Mouse (Mus musculus): ENCODE results near the gene Baiap2l1. TPM values are rescaled to one million over a fixed set of nuclear protein-coding genes. Genes with fewer than 3 reads are reported as not detected.

Baiap2l1 gene
- polyA plus RNA-seq, 1 experiment, result 2.3 TPM

- no peak overlapping the region for H3K4me3 ChIP-seq (ENCODE audit: control insufficient read depth, low read depth, low read length)
- H3K4me1 ChIP-seq (ENCODE audit: control insufficient read depth, insufficient read depth, low read length), result peaks cover 24% of the 10 kb centered on the region
- no peak for TF ChIP-seq POLR2A (IDR thresholded peaks at IDR 0.05; ENCODE audit: control insufficient read depth, low read depth, low read length)
- no peak for TF ChIP-seq CTCF (IDR thresholded peaks at IDR 0.05; ENCODE audit: control insufficient read depth, insufficient read depth, insufficient replicate concordance, low read depth, low read length)
- no peaks in the 10 kb centered on the region for H3K27me3 ChIP-seq (ENCODE audit: control insufficient read depth, insufficient read depth, low read length)
- H3K27ac ChIP-seq (ENCODE audit: control insufficient read depth, insufficient read depth, low read depth, low read length), result no peak overlapping the region
- H3K36me3 ChIP-seq (ENCODE audit: control insufficient read depth, insufficient read depth, low read length), result no peaks in the 10 kb centered on the region
Measured at GRCm38 (mm10) chr5:144253212-144253611, 104.7 kb downstream of the Baiap2l1 start.

- no peak overlapping the region for H3K27ac ChIP-seq (ENCODE audit: control insufficient read depth, insufficient read depth, low read depth, low read length)
- no peaks in the 10 kb centered on the region for H3K36me3 ChIP-seq (ENCODE audit: control insufficient read depth, insufficient read depth, low read length)
- H3K27me3 ChIP-seq (ENCODE audit: control insufficient read depth, insufficient read depth, low read length), result no peaks in the 10 kb centered on the region
- TF ChIP-seq POLR2A (IDR thresholded peaks at IDR 0.05; ENCODE audit: control insufficient read depth, low read depth, low read length) (no peak), CTCF (IDR thresholded peaks at IDR 0.05; ENCODE audit: control insufficient read depth, insufficient read depth, insufficient replicate concordance, low read depth, low read length) (no peak)
- peaks cover 27% of the 10 kb centered on the region for H3K4me1 ChIP-seq (ENCODE audit: control insufficient read depth, insufficient read depth, low read length)
- H3K4me3 ChIP-seq (ENCODE audit: control insufficient read depth, low read depth, low read length), result no peak overlapping the region
Measured at GRCm38 (mm10) chr5:144251876-144252577, 105.9 kb downstream of the Baiap2l1 start.

- peaks cover 20% of the 10 kb centered on the region for H3K4me1 ChIP-seq (ENCODE audit: control insufficient read depth, insufficient read depth, low read length)
- peak; percentile 5; the same call in 1 of the 2 replicates for TF ChIP-seq CTCF (IDR thresholded peaks at IDR 0.05; ENCODE audit: control insufficient read depth, insufficient read depth, insufficient replicate concordance, low read depth, low read length)
- TF ChIP-seq POLR2A (IDR thresholded peaks at IDR 0.05; ENCODE audit: control insufficient read depth, low read depth, low read length), result no peak
- no peak overlapping the region for H3K4me3 ChIP-seq (ENCODE audit: control insufficient read depth, low read depth, low read length)
- no peaks in the 10 kb centered on the region for H3K27me3 ChIP-seq (ENCODE audit: control insufficient read depth, insufficient read depth, low read length)
- no peaks in the 10 kb centered on the region for H3K36me3 ChIP-seq (ENCODE audit: control insufficient read depth, insufficient read depth, low read length)
- no peak overlapping the region for H3K27ac ChIP-seq (ENCODE audit: control insufficient read depth, insufficient read depth, low read depth, low read length)
Measured at GRCm38 (mm10) chr5:144249871-144250270, 108.0 kb downstream of the Baiap2l1 start.

GRCm38 (mm10) chr5:144247906-144248585 is 109.9 kb downstream of the Baiap2l1 start:
- Histone ChIP-seq H3K4me1 (ENCODE audit: control insufficient read depth, insufficient read depth, low read length) (peaks cover 12% of the 10 kb centered on the region), H3K4me3 (ENCODE audit: control insufficient read depth, low read depth, low read length) (no peak overlapping the region), H3K27ac (ENCODE audit: control insufficient read depth, insufficient read depth, low read depth, low read length) (peak overlapping the region; percentile 88), H3K27me3 (ENCODE audit: control insufficient read depth, insufficient read depth, low read length) (no peaks in the 10 kb centered on the region), H3K36me3 (ENCODE audit: control insufficient read depth, insufficient read depth, low read length) (no peaks in the 10 kb centered on the region)
- no peak for TF ChIP-seq POLR2A (IDR thresholded peaks at IDR 0.05; ENCODE audit: control insufficient read depth, low read depth, low read length)
- no peak for TF ChIP-seq CTCF (IDR thresholded peaks at IDR 0.05; ENCODE audit: control insufficient read depth, insufficient read depth, insufficient replicate concordance, low read depth, low read length)

- Histone ChIP-seq H3K4me3 (ENCODE audit: control insufficient read depth, low read depth, low read length) (no peak overlapping the region; the same call in 1 of the 2 replicates), H3K27me3 (ENCODE audit: control insufficient read depth, insufficient read depth, low read length) (no peaks in the 10 kb centered on the region), H3K36me3 (ENCODE audit: control insufficient read depth, insufficient read depth, low read length) (no peaks in the 10 kb centered on the region), H3K4me1 (ENCODE audit: control insufficient read depth, insufficient read depth, low read length) (peaks cover 12% of the 10 kb centered on the region), H3K27ac (ENCODE audit: control insufficient read depth, insufficient read depth, low read depth, low read length) (peak overlapping the region; percentile 88)
- no peak for TF ChIP-seq CTCF (IDR thresholded peaks at IDR 0.05; ENCODE audit: control insufficient read depth, insufficient read depth, insufficient replicate concordance, low read depth, low read length)
Measured at GRCm38 (mm10) chr5:144247307-144247706, 110.6 kb downstream of the Baiap2l1 start.

- no peaks in the 10 kb centered on the region for H3K36me3 ChIP-seq (ENCODE audit: control insufficient read depth, insufficient read depth, low read length)
- H3K27me3 ChIP-seq (ENCODE audit: control insufficient read depth, insufficient read depth, low read length), result no peaks in the 10 kb centered on the region
- H3K4me1 ChIP-seq (ENCODE audit: control insufficient read depth, insufficient read depth, low read length), result peaks cover 11% of the 10 kb centered on the region
- peak overlapping the region; percentile 36; the same call in 1 of the 2 replicates for H3K27ac ChIP-seq (ENCODE audit: control insufficient read depth, insufficient read depth, low read depth, low read length)
- peak overlapping the region; percentile 52 for H3K4me3 ChIP-seq (ENCODE audit: control insufficient read depth, low read depth, low read length)
- TF ChIP-seq CTCF (IDR thresholded peaks at IDR 0.05; ENCODE audit: control insufficient read depth, insufficient read depth, insufficient replicate concordance, low read depth, low read length), result no peak
- TF ChIP-seq POLR2A (IDR thresholded peaks at IDR 0.05; ENCODE audit: control insufficient read depth, low read depth, low read length), result no peak
Measured at GRCm38 (mm10) chr5:144246669-144247068, 111.2 kb downstream of the Baiap2l1 start.

- no peaks in the 10 kb centered on the region for H3K27me3 ChIP-seq (ENCODE audit: control insufficient read depth, insufficient read depth, low read length)
- peak overlapping the region; percentile 69 for H3K4me3 ChIP-seq (ENCODE audit: control insufficient read depth, low read depth, low read length)
- H3K27ac ChIP-seq (ENCODE audit: control insufficient read depth, insufficient read depth, low read depth, low read length), result no peak overlapping the region
- no peaks in the 10 kb centered on the region for H3K36me3 ChIP-seq (ENCODE audit: control insufficient read depth, insufficient read depth, low read length)
- peaks cover 9% of the 10 kb centered on the region for H3K4me1 ChIP-seq (ENCODE audit: control insufficient read depth, insufficient read depth, low read length)
- no peak for TF ChIP-seq POLR2A (IDR thresholded peaks at IDR 0.05; ENCODE audit: control insufficient read depth, low read depth, low read length)
- TF ChIP-seq CTCF (IDR thresholded peaks at IDR 0.05; ENCODE audit: control insufficient read depth, insufficient read depth, insufficient replicate concordance, low read depth, low read length), result no peak
Measured at GRCm38 (mm10) chr5:144245592-144245991, 112.3 kb downstream of the Baiap2l1 start.
